ENCODE assay signal across 8 mouse cellular contexts in genomic region chr13:43262114-43262739, GRCm38 (mm10). TPM values are rescaled to one million over a fixed set of nuclear protein-coding genes. Genes with fewer than 3 reads are reported as not detected.
DNase-seq lines count a peak whose midpoint lies in the region; ATAC-seq and TF ChIP-seq lines count a peak whose summit lies in the region.
"Had no signal": no experiment of that assay in that cellular context is flagged by ENCODE, and none has a peak within 500 bp of the region (broad histone marks: within the 10 kb centered on the region; RNA-seq: fewer than 3 reads in every experiment).

No protein-coding gene starts in this region.

- H3K9ac ChIP-seq in heart, embryonic 12.5 days = no peak overlapping the region
- no peak overlapping the region for H3K9ac ChIP-seq in neural tube, embryonic 15.5 days (replicated peaks)

- no peak overlapping the region for H3K4me3 ChIP-seq in heart, embryonic 12.5 days
- H3K4me3 ChIP-seq in kidney, adult 2 months (ENCODE audit: insufficient read depth, low read depth, low read length) = no peak overlapping the region
- H3K4me3 ChIP-seq in neural tube, embryonic 15.5 days (replicated peaks) = no peak overlapping the region

- H3K27me3 ChIP-seq in heart, embryonic 12.5 days (replicated peaks) = no peaks in the 10 kb centered on the region
- no peaks in the 10 kb centered on the region for H3K27me3 ChIP-seq in kidney, adult 2 months (replicated peaks; ENCODE audit: control insufficient read depth, insufficient read depth, low read length)
- H3K27me3 ChIP-seq in neural tube, embryonic 15.5 days (replicated peaks) = no peaks in the 10 kb centered on the region

- H3K36me3 ChIP-seq in heart, embryonic 12.5 days = no peaks in the 10 kb centered on the region
- H3K36me3 ChIP-seq in kidney, adult 2 months (ENCODE audit: control insufficient read depth, insufficient read depth, low read length) = no peaks in the 10 kb centered on the region
- H3K36me3 ChIP-seq in neural tube, embryonic 15.5 days = no peaks in the 10 kb centered on the region

- TF ChIP-seq POLR2A in kidney, adult 2 months (IDR thresholded peaks at IDR 0.05; ENCODE audit: low read depth, low read length) = no peak

- H3K4me2 ChIP-seq in heart, embryonic 12.5 days = no peak overlapping the region
- no peak overlapping the region for H3K4me2 ChIP-seq in neural tube, embryonic 15.5 days

- WGBS in heart, embryonic 12.5 days = 77% methylated on average over 11 of the region's 11 CpGs
- 79% methylated on average over 11 of the region's 11 CpGs for WGBS in kidney, adult 2 months
- 92% methylated on average over 11 of the region's 11 CpGs for WGBS in neural tube, embryonic 15.5 days

- H3K4me1 ChIP-seq in heart, embryonic 12.5 days (replicated peaks) = peaks cover 48% of the 10 kb centered on the region
- H3K4me1 ChIP-seq in kidney, adult 2 months (ENCODE audit: control insufficient read depth, insufficient read depth, low read length) = peaks cover 3% of the 10 kb centered on the region; the same call in 1 of the 2 replicates
- H3K4me1 ChIP-seq in neural tube, embryonic 15.5 days = 0 out of 2 replicates have a peak, but pooled peaks cover 4% of the 10 kb centered on the region

- H3K9me3 ChIP-seq in heart, embryonic 12.5 days (replicated peaks) = no peaks in the 10 kb centered on the region
- no peaks in the 10 kb centered on the region for H3K9me3 ChIP-seq in neural tube, embryonic 15.5 days (replicated peaks)

- peak; percentile 38 for ATAC-seq in activated CD4-positive, CD25-positive, alpha-beta regulatory T cell, adult 4 months
- ATAC-seq in heart, embryonic 12.5 days (ENCODE audit: insufficient number of reproducible peaks, low FRiP score) = no peak
- no peak for ATAC-seq in neural tube, embryonic 15.5 days (ENCODE audit: low FRiP score)

- peak overlapping the region; percentile 19; the same call in 1 of the 2 replicates for H3K27ac ChIP-seq in heart, embryonic 12.5 days (ENCODE audit: poor library complexity, severe bottlenecking)
- H3K27ac ChIP-seq in kidney, adult 2 months (ENCODE audit: insufficient read depth, low read depth, low read length) = no peak overlapping the region
- H3K27ac ChIP-seq in neural tube, embryonic 15.5 days (replicated peaks) = no peak overlapping the region

- peak; percentile 34 for DNase-seq in A20 (ENCODE audit: low read depth, low spot score)
- DNase-seq in left cerebral cortex, adult 9 months (ENCODE audit: low spot score in 2 of 2) = peak; percentile 64 to 85
- no peak for DNase-seq in adrenal gland, postnatal 25 days
- no peak for DNase-seq in kidney, adult 2 months
- DNase-seq: kidney, postnatal 14 days had no signal

- no peak for TF ChIP-seq CTCF in kidney, adult 2 months (conservative IDR thresholded peaks at IDR 0.05; ENCODE audit: insufficient read depth, insufficient read length, low read depth, low read length)

RNA-seq across cellular contexts. Expression of gene Gfod1, which starts 41.7 kb away (rescaled TPM):
- polyA plus RNA-seq in activated CD4-positive, CD25-positive, alpha-beta regulatory T cell, adult 4 months (2017; shearing (Covaris generic)) = 1 to 10 TPM; 2.5 to 4.0 TPM
- polyA plus RNA-seq in heart, embryonic 12.5 days (2016; fragmentation: Nextera tagmentation; extraction: Ambion mirVana) = 0.98 and 1.0 TPM in 2 replicates
- total RNA-seq in adrenal gland, postnatal 25 days (2021) = 9.0 and 9.9 TPM in 2 replicates
- 1.6 and 2.0 TPM in 2 replicates for polyA plus RNA-seq in kidney, adult 2 months (2012; rRNA removed)
- polyA plus RNA-seq in neural tube, embryonic 15.5 days (2015; fragmentation: Nextera tagmentation; extraction: Ambion mirVana) = 1.9 and 2.7 TPM in 2 replicates

Comparison
In these comparisons a context has a peak if more than half of its experiments do, and no peak if none do; other contexts are left out.
1. DNase-seq: peak in A20 (single experiment) and left cerebral cortex, adult 9 months (2 of 2); none in adrenal gland, postnatal 25 days (single experiment) and kidney, adult 2 months (single experiment).